Mouse (Mus musculus): Measurements from ENCODE around the gene Disp1.

GRCm38 (mm10) chr1:183215706-183216105, 5.6 kb downstream of the Disp1 start:
- TF ChIP-seq CTCF (IDR thresholded peaks at IDR 0.05) (no peak), POLR2A (IDR thresholded peaks at IDR 0.05; ENCODE audit: insufficient read depth, low read depth, low read length) (no peak), EP300 (IDR thresholded peaks at IDR 0.05; ENCODE audit: insufficient read depth, low read depth, low read length) (no peak)

Measured in heart, adult 2 months (tissue).